Mouse (Mus musculus): ENCODE results near the gene Nck2.

DNA sequence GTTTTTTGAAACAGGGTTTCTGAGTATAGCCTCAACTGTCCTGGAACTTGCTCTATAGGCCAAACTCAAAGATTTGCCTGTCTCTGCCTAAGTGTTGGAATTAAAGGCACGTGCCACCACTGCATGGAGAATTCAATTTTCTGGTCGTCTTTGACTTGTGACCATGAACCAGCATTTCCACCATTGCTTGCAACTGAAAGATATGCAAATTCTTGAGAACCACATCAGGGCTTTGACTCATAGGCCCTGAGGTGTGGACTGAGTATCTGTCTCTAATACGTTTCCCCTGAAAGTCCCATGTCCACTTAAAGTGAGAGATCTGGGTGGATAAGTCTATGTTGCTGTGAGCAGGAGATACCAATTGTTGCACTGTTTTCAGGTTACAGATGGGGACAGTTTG, 31.6 kb upstream of the Nck2 start:
- TF ChIP-seq HCFC1 (IDR thresholded peaks at IDR 0.05; ENCODE audit: borderline replicate concordance, insufficient read depth, low read length) (no peak), CHD2 (IDR thresholded peaks at IDR 0.05; ENCODE audit: low read depth, low read length) (no peak)
